Mouse (Mus musculus): ENCODE measurements at regions not wholly inside any gene's neighbourhood (a gene's known extent, or its start where the extent isn't known, plus 50 kb on each side); places are given as distances from the start of the nearest gene placed in this dataset.

- Histone ChIP-seq H3K9me3 (ENCODE audit: control insufficient read depth) (no peaks in the 10 kb centered on the region), H3K9ac (ENCODE audit: low read depth, low read length) (no peak overlapping the region), H3K4me2 (replicated peaks; ENCODE audit: low read depth) (no peak overlapping the region), H3K27ac (ENCODE audit: low read depth, low read length) (no peak overlapping the region), H3K4me3 (ENCODE audit: low read depth, low read length) (no peak overlapping the region), H3K27me3 (replicated peaks; ENCODE audit: control insufficient read depth, insufficient read depth, low read length) (no peaks in the 10 kb centered on the region), H3K4me1 (replicated peaks; ENCODE audit: control insufficient read depth, insufficient read depth, low read length) (no peaks in the 10 kb centered on the region), H3K36me3 (ENCODE audit: control insufficient read depth, insufficient read depth) (no peaks in the 10 kb centered on the region)
- 90% methylated on average over 5 of the region's 5 CpGs for WGBS
- TF ChIP-seq CTCF (IDR thresholded peaks at IDR 0.05; ENCODE audit: low read depth) = no peak
- ATAC-seq = no peak
Measured at GRCm38 (mm10) chr11:89213204-89213603, 88.9 kb downstream of the Nog start.

GRCm38 (mm10) chr11:89209531-89209950 is 92.6 kb downstream of the Nog start:
- ATAC-seq = no peak
- Histone ChIP-seq H3K9me3 (ENCODE audit: control insufficient read depth) (no peaks in the 10 kb centered on the region), H3K4me1 (replicated peaks; ENCODE audit: control insufficient read depth, insufficient read depth, low read length) (no peaks in the 10 kb centered on the region), H3K27ac (ENCODE audit: low read depth, low read length) (no peak overlapping the region), H3K36me3 (ENCODE audit: control insufficient read depth, insufficient read depth) (no peaks in the 10 kb centered on the region), H3K27me3 (replicated peaks; ENCODE audit: control insufficient read depth, insufficient read depth, low read length) (no peaks in the 10 kb centered on the region), H3K4me3 (ENCODE audit: low read depth, low read length) (no peak overlapping the region), H3K9ac (ENCODE audit: low read depth, low read length) (no peak overlapping the region), H3K4me2 (replicated peaks; ENCODE audit: low read depth) (no peak overlapping the region)
- WGBS = 46% methylated on average over 11 of the region's 11 CpGs
- no peak for TF ChIP-seq CTCF (IDR thresholded peaks at IDR 0.05; ENCODE audit: low read depth)

GRCm38 (mm10) chr11:89209072-89209471 is 93.1 kb downstream of the Nog start:
- Histone ChIP-seq H3K9me3 (ENCODE audit: control insufficient read depth) (no peaks in the 10 kb centered on the region), H3K27ac (ENCODE audit: low read depth, low read length) (no peak overlapping the region), H3K36me3 (ENCODE audit: control insufficient read depth, insufficient read depth) (no peaks in the 10 kb centered on the region), H3K4me2 (replicated peaks; ENCODE audit: low read depth) (no peak overlapping the region), H3K4me1 (replicated peaks; ENCODE audit: control insufficient read depth, insufficient read depth, low read length) (no peaks in the 10 kb centered on the region), H3K27me3 (replicated peaks; ENCODE audit: control insufficient read depth, insufficient read depth, low read length) (no peaks in the 10 kb centered on the region), H3K9ac (ENCODE audit: low read depth, low read length) (no peak overlapping the region), H3K4me3 (ENCODE audit: low read depth, low read length) (no peak overlapping the region)
- ATAC-seq = no peak
- peak; percentile 46 for TF ChIP-seq CTCF (IDR thresholded peaks at IDR 0.05; ENCODE audit: low read depth)
- 50% methylated on average over 6 of the region's 6 CpGs for WGBS

- no peak for ATAC-seq
- Histone ChIP-seq H3K4me3 (ENCODE audit: low read depth, low read length) (no peak overlapping the region), H3K9me3 (ENCODE audit: control insufficient read depth) (no peaks in the 10 kb centered on the region), H3K27ac (ENCODE audit: low read depth, low read length) (no peak overlapping the region), H3K9ac (ENCODE audit: low read depth, low read length) (no peak overlapping the region), H3K27me3 (replicated peaks; ENCODE audit: control insufficient read depth, insufficient read depth, low read length) (no peaks in the 10 kb centered on the region), H3K4me1 (replicated peaks; ENCODE audit: control insufficient read depth, insufficient read depth, low read length) (no peaks in the 10 kb centered on the region), H3K36me3 (ENCODE audit: control insufficient read depth, insufficient read depth) (no peaks in the 10 kb centered on the region), H3K4me2 (replicated peaks; ENCODE audit: low read depth) (no peak overlapping the region)
- WGBS = 33% methylated on average over 3 of the region's 3 CpGs
- no peak for TF ChIP-seq CTCF (IDR thresholded peaks at IDR 0.05; ENCODE audit: low read depth)
Measured at GRCm38 (mm10) chr11:89206788-89207187, 95.3 kb downstream of the Nog start.

- H3K27me3 ChIP-seq (replicated peaks; ENCODE audit: control insufficient read depth, insufficient read depth, low read length) = no peaks in the 10 kb centered on the region
- no peak overlapping the region for H3K4me2 ChIP-seq (replicated peaks; ENCODE audit: low read depth)
- no peak for TF ChIP-seq CTCF (IDR thresholded peaks at IDR 0.05; ENCODE audit: low read depth)
- no peak for ATAC-seq
- no peak overlapping the region for H3K9ac ChIP-seq (ENCODE audit: low read depth, low read length)
- H3K4me1 ChIP-seq (replicated peaks; ENCODE audit: control insufficient read depth, insufficient read depth, low read length) = no peaks in the 10 kb centered on the region
- no peak overlapping the region for H3K4me3 ChIP-seq (ENCODE audit: low read depth, low read length)
- H3K9me3 ChIP-seq (ENCODE audit: control insufficient read depth) = no peaks in the 10 kb centered on the region
- H3K36me3 ChIP-seq (ENCODE audit: control insufficient read depth, insufficient read depth) = no peaks in the 10 kb centered on the region
- WGBS = 65% methylated on average over 7 of the region's 7 CpGs
- H3K27ac ChIP-seq (ENCODE audit: low read depth, low read length) = no peak overlapping the region
Measured at GRCm38 (mm10) chr11:89204948-89205545, 97.1 kb downstream of the Nog start.

GRCm38 (mm10) chr11:89200458-89200857 is 101.7 kb downstream of the Nog start:
- Histone ChIP-seq H3K4me2 (replicated peaks; ENCODE audit: low read depth) (no peak overlapping the region), H3K4me3 (ENCODE audit: low read depth, low read length) (no peak overlapping the region), H3K4me1 (replicated peaks; ENCODE audit: control insufficient read depth, insufficient read depth, low read length) (no peaks in the 10 kb centered on the region), H3K9ac (ENCODE audit: low read depth, low read length) (no peak overlapping the region), H3K36me3 (ENCODE audit: control insufficient read depth, insufficient read depth) (no peaks in the 10 kb centered on the region), H3K27me3 (replicated peaks; ENCODE audit: control insufficient read depth, insufficient read depth, low read length) (no peaks in the 10 kb centered on the region), H3K9me3 (ENCODE audit: control insufficient read depth) (no peaks in the 10 kb centered on the region), H3K27ac (ENCODE audit: low read depth, low read length) (no peak overlapping the region)
- no peak for ATAC-seq
- TF ChIP-seq CTCF (IDR thresholded peaks at IDR 0.05; ENCODE audit: low read depth) = no peak
- 65% methylated on average over 3 of the region's 3 CpGs for WGBS

- TF ChIP-seq CTCF (IDR thresholded peaks at IDR 0.05; ENCODE audit: low read depth) = no peak
- Histone ChIP-seq H3K4me3 (ENCODE audit: low read depth, low read length) (no peak overlapping the region), H3K4me2 (replicated peaks; ENCODE audit: low read depth) (no peak overlapping the region), H3K4me1 (replicated peaks; ENCODE audit: control insufficient read depth, insufficient read depth, low read length) (no peaks in the 10 kb centered on the region), H3K27me3 (replicated peaks; ENCODE audit: control insufficient read depth, insufficient read depth, low read length) (no peaks in the 10 kb centered on the region), H3K27ac (ENCODE audit: low read depth, low read length) (no peak overlapping the region), H3K9me3 (ENCODE audit: control insufficient read depth) (no peaks in the 10 kb centered on the region), H3K9ac (ENCODE audit: low read depth, low read length) (no peak overlapping the region), H3K36me3 (ENCODE audit: control insufficient read depth, insufficient read depth) (no peaks in the 10 kb centered on the region)
- peak; percentile 64; the same call in 1 of the 2 replicates for ATAC-seq
- WGBS = 39% methylated on average over 3 of the region's 3 CpGs
Measured at GRCm38 (mm10) chr11:89192815-89193214, 109.3 kb downstream of the Nog start.
